Mouse (Mus musculus): Measurements from ENCODE around the gene Eps8l2. TPM values are rescaled to one million over a fixed set of nuclear protein-coding genes. Genes with fewer than 3 reads are reported as not detected.
"Not testable (repeated sequence)": the region's sequence is repeated elsewhere in the genome, so short reads cannot be mapped to it uniquely, and the experiment has no call there.

Eps8l2 gene
- polyA plus RNA-seq, 1 experiment from 2014 or later, result 22.2 TPM

GRCm38 (mm10) chr7:141392552-141393222, 54.0 kb downstream of the Eps8l2 start:
- peak overlapping the region; percentile 95 for H3K27ac ChIP-seq (ENCODE audit: low read depth)
- H3K4me3 ChIP-seq (ENCODE audit: low read depth, low read length), result peak overlapping the region; percentile 66
- H3K27me3 ChIP-seq (ENCODE audit: insufficient read depth, low read length), result no peaks in the 10 kb centered on the region
- DNase-seq, result no peak
- peak overlapping the region; percentile 75 for H3K9ac ChIP-seq (replicated peaks)
- peaks cover 36% of the 10 kb centered on the region for H3K4me1 ChIP-seq (ENCODE audit: insufficient read depth)
- 18% methylated on average over 9 of the region's 9 CpGs for WGBS (ENCODE audit: insufficient replicate concordance)
- no peaks in the 10 kb centered on the region for H3K9me3 ChIP-seq (ENCODE audit: low read length)
- TF ChIP-seq EP300 (IDR thresholded peaks at IDR 0.05; ENCODE audit: low read depth), result peak; percentile 92
- no peak for TF ChIP-seq CTCF (IDR thresholded peaks at IDR 0.05; ENCODE audit: low read depth)
- peak overlapping the region; percentile 92 for H3K4me2 ChIP-seq (ENCODE audit: low read depth, low read length)
- peaks cover 16% of the 10 kb centered on the region for H3K36me3 ChIP-seq (replicated peaks; ENCODE audit: insufficient read depth, low read length)
- peak; percentile 44 for ATAC-seq

- ATAC-seq (peak; percentile 35), DNase-seq (peak; percentile 70)
- Histone ChIP-seq H3K9me3 (ENCODE audit: low read length) (no peaks in the 10 kb centered on the region), H3K4me1 (ENCODE audit: insufficient read depth) (peaks cover 26% of the 10 kb centered on the region), H3K36me3 (replicated peaks; ENCODE audit: insufficient read depth, low read length) (peaks cover 31% of the 10 kb centered on the region), H3K27ac (ENCODE audit: low read depth) (peak overlapping the region; percentile 95), H3K4me3 (ENCODE audit: low read depth, low read length) (peak overlapping the region; percentile 66; the same call in 1 of the 2 replicates), H3K9ac (replicated peaks) (0 out of 2 replicates have a peak overlapping the region, but pooled peaks have one; percentile 31), H3K27me3 (ENCODE audit: insufficient read depth, low read length) (no peaks in the 10 kb centered on the region), H3K4me2 (ENCODE audit: low read depth, low read length) (peak overlapping the region; percentile 92)
- TF ChIP-seq CTCF (IDR thresholded peaks at IDR 0.05; ENCODE audit: low read depth), result no peak
- peak; percentile 77 for TF ChIP-seq EP300 (IDR thresholded peaks at IDR 0.05; ENCODE audit: low read depth)
- WGBS (ENCODE audit: insufficient replicate concordance), result 32% methylated on average over 7 of the region's 7 CpGs
These were observed 55.5 kb downstream of the Eps8l2 start for GRCm38 (mm10) chr7:141394158-141394557.

- no peak overlapping the region for H3K4me3 ChIP-seq (ENCODE audit: low read depth, low read length)
- TF ChIP-seq CTCF (IDR thresholded peaks at IDR 0.05; ENCODE audit: low read depth) (peak; percentile 96), EP300 (IDR thresholded peaks at IDR 0.05; ENCODE audit: low read depth) (no peak)
- H3K27ac ChIP-seq (ENCODE audit: low read depth), result peak overlapping the region; percentile 95
- H3K4me1 ChIP-seq (ENCODE audit: insufficient read depth), result peaks cover 22% of the 10 kb centered on the region
- H3K36me3 ChIP-seq (replicated peaks; ENCODE audit: insufficient read depth, low read length), result peaks cover 37% of the 10 kb centered on the region
- WGBS (ENCODE audit: insufficient replicate concordance), result 22% methylated on average over 6 of the region's 6 CpGs
- H3K4me2 ChIP-seq (ENCODE audit: low read depth, low read length), result peak overlapping the region; percentile 92
- H3K9me3 ChIP-seq (ENCODE audit: low read length), result no peaks in the 10 kb centered on the region
- DNase-seq (peak; percentile 92), ATAC-seq (no peak)
- H3K27me3 ChIP-seq (ENCODE audit: insufficient read depth, low read length), result no peaks in the 10 kb centered on the region
- no peak overlapping the region for H3K9ac ChIP-seq (replicated peaks)
These were observed 56.1 kb downstream of the Eps8l2 start for GRCm38 (mm10) chr7:141394771-141395170.

GRCm38 (mm10) chr7:141395348-141395747, 56.7 kb downstream of the Eps8l2 start:
- no peak overlapping the region for H3K27ac ChIP-seq (ENCODE audit: low read depth)
- H3K4me1 ChIP-seq (ENCODE audit: insufficient read depth), result peaks cover 17% of the 10 kb centered on the region
- H3K36me3 ChIP-seq (replicated peaks; ENCODE audit: insufficient read depth, low read length), result peaks cover 43% of the 10 kb centered on the region
- no peak overlapping the region for H3K4me3 ChIP-seq (ENCODE audit: low read depth, low read length)
- DNase-seq (no peak), ATAC-seq (no peak)
- WGBS (ENCODE audit: insufficient replicate concordance), result 47% methylated on average over 1 of the region's 1 CpGs
- TF ChIP-seq EP300 (IDR thresholded peaks at IDR 0.05; ENCODE audit: low read depth), result no peak
- TF ChIP-seq CTCF (IDR thresholded peaks at IDR 0.05; ENCODE audit: low read depth), result no peak
- H3K9ac ChIP-seq (replicated peaks), result no peak overlapping the region
- no peak overlapping the region for H3K4me2 ChIP-seq (ENCODE audit: low read depth, low read length)
- H3K9me3 ChIP-seq (ENCODE audit: low read length), result no peaks in the 10 kb centered on the region
- no peaks in the 10 kb centered on the region for H3K27me3 ChIP-seq (ENCODE audit: insufficient read depth, low read length)

- Histone ChIP-seq H3K9me3 (ENCODE audit: low read length) (no peaks in the 10 kb centered on the region), H3K36me3 (replicated peaks; ENCODE audit: insufficient read depth, low read length) (peaks cover 50% of the 10 kb centered on the region), H3K4me2 (ENCODE audit: low read depth, low read length) (no peak overlapping the region), H3K4me1 (ENCODE audit: insufficient read depth) (no peaks in the 10 kb centered on the region), H3K27me3 (ENCODE audit: insufficient read depth, low read length) (no peaks in the 10 kb centered on the region), H3K4me3 (ENCODE audit: low read depth, low read length) (no peak overlapping the region), H3K27ac (ENCODE audit: low read depth) (no peak overlapping the region), H3K9ac (replicated peaks) (no peak overlapping the region)
- TF ChIP-seq CTCF (IDR thresholded peaks at IDR 0.05; ENCODE audit: low read depth) (peak; percentile 98), EP300 (IDR thresholded peaks at IDR 0.05; ENCODE audit: low read depth) (no peak)
- ATAC-seq, result peak; percentile 72
- peak; percentile 79 for DNase-seq
- 37% methylated on average over 5 of the region's 5 CpGs for WGBS (ENCODE audit: insufficient replicate concordance)
These were observed 64.6 kb downstream of the Eps8l2 start for GRCm38 (mm10) chr7:141403305-141403704.

GRCm38 (mm10) chr7:141405466-141405865, 66.8 kb downstream of the Eps8l2 start:
- Histone ChIP-seq H3K9me3 (ENCODE audit: low read length) (no peaks in the 10 kb centered on the region), H3K4me1 (ENCODE audit: insufficient read depth) (0 out of 2 replicates have a peak, but pooled peaks cover 4% of the 10 kb centered on the region), H3K27me3 (ENCODE audit: insufficient read depth, low read length) (no peaks in the 10 kb centered on the region), H3K9ac (replicated peaks) (no peak overlapping the region), H3K27ac (ENCODE audit: low read depth) (no peak overlapping the region), H3K4me2 (ENCODE audit: low read depth, low read length) (no peak overlapping the region), H3K36me3 (replicated peaks; ENCODE audit: insufficient read depth, low read length) (peaks cover 45% of the 10 kb centered on the region), H3K4me3 (ENCODE audit: low read depth, low read length) (no peak overlapping the region)
- WGBS (ENCODE audit: insufficient replicate concordance), result 72% methylated on average over 4 of the region's 4 CpGs
- no peak for DNase-seq
- no peak for ATAC-seq
- TF ChIP-seq EP300 (IDR thresholded peaks at IDR 0.05; ENCODE audit: low read depth) (no peak), CTCF (IDR thresholded peaks at IDR 0.05; ENCODE audit: low read depth) (no peak)

GRCm38 (mm10) chr7:141407670-141408069, 69.0 kb downstream of the Eps8l2 start:
- not testable (repeated sequence) for H3K4me2 ChIP-seq (ENCODE audit: low read depth, low read length); DNase-seq; H3K27me3 ChIP-seq (ENCODE audit: insufficient read depth, low read length); H3K9me3 ChIP-seq (ENCODE audit: low read length); H3K9ac ChIP-seq (replicated peaks); H3K27ac ChIP-seq (ENCODE audit: low read depth); ATAC-seq; H3K4me1 ChIP-seq (ENCODE audit: insufficient read depth); H3K4me3 ChIP-seq (ENCODE audit: low read depth, low read length)
- WGBS (ENCODE audit: insufficient replicate concordance), result 87% methylated on average over 7 of the region's 7 CpGs
- H3K36me3 ChIP-seq (replicated peaks; ENCODE audit: insufficient read depth, low read length), result peaks cover 30% of the 10 kb centered on the region

Measured in liver, postnatal 0 days (tissue).